Mouse (Mus musculus) ovary, adult 18-20 months (tissue): ENCODE results near the gene Fhad1.
"Not testable (repeated sequence)": the region's sequence is repeated elsewhere in the genome, so short reads cannot be mapped to it uniquely, and the experiment has no call there.

Source experiments
- DNase-seq: peaks from one replicate; pipeline ENCODE4 v3.0.0; 2022; ENCODE audit warnings: low spot score, mixed read lengths

Fhad1 gene

GRCm38 (mm10) chr4:142039662-142040353 lies 24.9 kb upstream of the Fhad1 start:
- DNase-seq = no peak

DNA sequence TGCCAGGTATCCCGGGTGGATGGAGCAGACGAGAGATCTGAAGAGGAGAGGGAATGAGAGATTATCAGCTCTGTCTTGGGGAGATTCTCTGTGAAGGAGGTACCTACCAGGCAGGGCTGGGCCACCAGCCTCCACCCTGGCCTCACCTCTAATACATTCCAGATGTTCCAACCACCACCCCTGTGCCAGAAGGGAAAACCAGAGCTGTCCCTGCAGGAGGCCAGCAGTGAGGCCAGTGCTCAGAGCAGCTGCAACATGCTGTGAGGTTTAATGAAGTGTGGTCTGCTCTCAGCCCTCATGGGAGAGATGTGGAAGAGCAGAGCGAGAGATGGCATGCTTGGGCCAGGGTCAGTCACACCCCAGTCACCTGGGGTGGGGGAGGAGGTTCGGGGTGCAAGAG lies 23.0 kb upstream of the Fhad1 start:
- no peak for DNase-seq

- DNase-seq = no peak
Measured at GRCm38 (mm10) chr4:142028533-142028932, 13.7 kb upstream of the Fhad1 start.

- no peak for DNase-seq
Measured at GRCm38 (mm10) chr4:142026965-142027364, 12.1 kb upstream of the Fhad1 start.

GRCm38 (mm10) chr4:142024536-142024935 lies 9.7 kb upstream of the Fhad1 start:
- DNase-seq = no peak

DNA sequence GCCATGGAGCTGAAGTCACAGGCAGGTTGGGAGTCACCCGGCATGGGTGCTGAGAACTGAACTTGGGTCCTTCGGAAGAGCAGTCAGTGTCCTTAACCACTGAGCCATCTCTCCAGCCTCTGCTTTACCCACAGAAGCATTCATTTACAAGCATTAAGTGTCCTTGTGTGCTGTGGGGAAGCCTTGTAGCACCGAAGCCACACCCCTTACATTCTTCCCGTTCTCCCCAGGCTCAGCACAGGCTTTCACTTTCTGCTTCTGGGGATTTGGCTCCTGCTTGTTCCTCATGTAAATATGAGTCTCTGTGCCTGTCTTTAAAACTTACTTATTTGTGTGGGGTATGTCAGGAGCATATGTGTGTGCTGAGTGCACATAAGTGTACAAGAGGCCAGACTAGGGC lies 8.3 kb upstream of the Fhad1 start:
- DNase-seq = no peak

GRCm38 (mm10) chr4:142017686-142018085 lies 2.8 kb upstream of the Fhad1 start:
- no peak for DNase-seq

DNA sequence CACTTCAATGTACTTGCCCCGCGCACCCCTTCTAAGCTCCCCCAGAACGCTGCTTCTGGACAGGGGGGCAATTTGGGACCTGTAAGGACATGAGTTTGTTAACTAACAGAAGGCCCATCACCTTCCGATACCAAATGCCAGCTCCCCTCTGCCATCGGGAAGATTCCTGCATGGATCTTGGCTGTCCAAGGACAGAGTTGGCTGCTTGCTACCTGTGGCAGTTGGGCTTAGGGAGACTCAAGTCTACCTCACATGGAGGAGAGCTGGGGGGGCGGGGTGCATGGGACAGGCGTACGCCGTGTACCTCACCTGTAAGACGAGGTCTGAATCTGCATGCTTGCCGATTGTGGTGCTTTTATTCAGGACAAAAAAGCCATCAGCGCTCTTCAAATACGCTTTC lies 3.6 kb downstream of the Fhad1 start:
- DNase-seq = no peak

- DNase-seq = no peak
Measured at GRCm38 (mm10) chr4:142010441-142010840, 4.4 kb downstream of the Fhad1 start.

DNA sequence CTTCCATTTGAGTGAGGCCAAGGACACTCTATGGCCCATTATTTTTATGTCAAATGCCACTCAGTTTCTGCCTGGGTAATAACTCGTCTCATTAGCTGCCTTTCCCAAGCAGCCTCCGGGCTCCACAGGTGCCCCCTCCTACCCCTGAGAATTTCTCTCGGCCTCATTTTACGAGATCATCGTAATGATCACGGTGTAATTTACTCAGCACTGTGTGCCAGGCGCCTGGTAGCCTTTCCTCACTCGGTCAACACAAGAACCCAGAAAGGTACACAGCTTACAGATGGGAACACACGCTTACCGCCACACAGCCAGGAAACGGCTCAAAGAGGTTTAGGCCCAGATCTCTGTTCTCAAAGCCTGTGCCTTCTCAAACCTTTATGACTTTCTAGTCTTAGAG lies 6.7 kb downstream of the Fhad1 start:
- DNase-seq = no peak

GRCm38 (mm10) chr4:142000581-142000980 lies 14.3 kb downstream of the Fhad1 start:
- DNase-seq = no peak

GRCm38 (mm10) chr4:141999494-142000074 lies 15.3 kb downstream of the Fhad1 start:
- DNase-seq = no peak

DNA sequence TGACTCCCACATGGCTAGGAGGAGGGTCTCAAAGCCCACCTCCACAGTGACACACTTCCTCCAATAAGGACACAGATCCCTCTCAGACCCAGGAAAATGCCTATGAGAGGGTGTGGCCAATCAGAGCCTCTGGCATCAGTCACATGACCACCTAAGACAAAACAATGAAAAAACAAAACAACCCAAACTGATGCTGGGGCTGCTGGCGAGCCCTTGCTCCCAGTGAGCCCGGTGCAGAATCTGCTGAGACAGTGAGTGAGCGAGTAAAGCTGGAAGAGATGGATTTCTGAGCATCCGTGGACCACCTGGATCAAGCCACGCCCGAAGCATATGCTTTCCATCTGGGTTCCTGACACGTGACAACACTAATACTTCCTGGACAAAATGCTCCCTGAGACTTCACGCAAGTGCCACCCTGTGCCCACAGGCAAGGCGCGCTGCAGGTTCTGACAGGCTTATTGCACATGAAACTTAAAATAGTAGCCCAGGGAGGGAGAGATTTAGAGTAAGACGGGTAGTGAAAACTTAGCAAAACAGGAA lies 16.5 kb downstream of the Fhad1 start:
- DNase-seq = no peak

DNA sequence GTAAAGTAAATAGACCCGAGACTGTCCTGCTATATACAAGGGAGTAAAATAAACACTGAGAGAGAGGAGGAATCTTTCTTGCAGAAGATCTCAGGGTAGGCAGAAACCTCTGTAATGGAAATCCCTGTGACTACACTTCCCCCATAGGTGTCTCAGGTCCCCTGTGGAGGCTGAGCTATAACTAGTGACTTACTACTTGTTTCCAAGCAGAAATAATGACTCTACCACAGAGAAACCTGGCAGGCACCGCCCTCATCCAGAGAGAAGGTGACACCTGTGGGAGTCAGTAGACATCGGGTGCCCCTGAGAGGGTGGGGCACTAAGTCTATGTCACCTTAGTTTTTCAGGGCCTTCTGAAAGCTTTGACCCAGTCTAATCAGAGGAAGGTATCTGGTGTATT lies 18.0 kb downstream of the Fhad1 start:
- no peak for DNase-seq

DNA sequence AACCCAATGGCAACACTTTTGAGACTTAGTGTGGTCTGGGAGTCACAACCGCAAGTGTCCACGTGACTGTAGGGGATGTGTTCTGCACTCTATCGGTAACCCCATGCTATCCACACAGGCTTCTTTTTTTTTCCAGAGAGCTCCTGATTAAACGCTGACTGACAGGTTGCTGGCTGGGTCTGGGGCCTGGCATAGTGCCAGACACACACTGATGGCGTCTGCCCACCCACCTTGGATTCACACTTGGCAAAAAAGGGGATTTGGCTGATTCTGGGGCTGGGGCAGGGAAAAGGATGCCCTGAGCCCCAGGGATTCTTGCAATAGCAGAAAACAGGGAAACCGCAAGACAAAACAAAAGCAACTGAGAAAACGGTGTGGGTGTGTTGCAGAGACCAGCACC lies 18.8 kb downstream of the Fhad1 start:
- DNase-seq = no peak

DNA sequence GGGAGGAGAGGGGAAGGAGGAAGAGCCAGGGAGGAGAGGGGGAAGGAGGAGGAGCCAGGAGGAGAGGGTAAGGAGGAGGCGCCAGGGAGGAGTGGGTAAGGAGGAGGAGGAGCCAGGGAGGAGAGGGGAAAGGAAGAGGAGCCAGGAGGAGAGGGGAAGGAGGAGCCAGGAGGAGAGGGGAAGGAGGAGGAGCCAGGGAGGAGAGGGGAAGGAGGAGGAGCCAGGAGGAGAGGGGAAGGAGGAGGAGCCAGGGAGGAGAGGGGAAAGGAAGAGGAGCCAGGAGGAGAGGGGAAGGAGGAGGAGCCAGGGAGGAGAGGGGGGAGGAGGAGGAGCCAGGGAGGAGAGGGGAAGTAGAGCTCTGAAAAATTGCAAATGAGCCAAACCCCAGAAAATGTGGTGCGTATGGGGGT lies 20.8 kb downstream of the Fhad1 start:
- DNase-seq = not testable (repeated sequence)

GRCm38 (mm10) chr4:141993347-141994061 lies 21.4 kb downstream of the Fhad1 start:
- no peak for DNase-seq

- DNase-seq = no peak
Measured at GRCm38 (mm10) chr4:141992530-141993204, 22.2 kb downstream of the Fhad1 start.

- no peak for DNase-seq
Measured at GRCm38 (mm10) chr4:141988178-141988577, 26.7 kb downstream of the Fhad1 start.

- no peak for DNase-seq
Measured at GRCm38 (mm10) chr4:141983689-141984088, 31.2 kb downstream of the Fhad1 start.

DNA sequence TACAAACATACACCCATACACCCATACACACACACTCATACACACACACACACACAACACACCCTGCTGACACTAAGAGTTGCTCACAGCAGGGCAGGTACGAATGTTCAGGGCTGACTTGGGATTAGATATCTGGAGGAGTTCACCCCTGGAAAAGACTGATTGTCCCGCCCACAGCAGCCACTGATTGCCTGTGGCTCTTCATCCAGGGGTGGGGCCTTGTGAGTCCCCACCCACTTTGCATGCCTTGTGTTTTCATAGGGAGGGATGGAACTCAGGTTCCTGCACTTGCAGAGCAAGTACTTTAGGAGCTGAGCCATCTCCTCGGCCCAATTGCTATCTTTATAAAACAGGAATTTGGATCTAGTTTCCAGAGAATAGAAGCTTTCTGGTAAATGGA lies 33.4 kb downstream of the Fhad1 start:
- no peak for DNase-seq

DNA sequence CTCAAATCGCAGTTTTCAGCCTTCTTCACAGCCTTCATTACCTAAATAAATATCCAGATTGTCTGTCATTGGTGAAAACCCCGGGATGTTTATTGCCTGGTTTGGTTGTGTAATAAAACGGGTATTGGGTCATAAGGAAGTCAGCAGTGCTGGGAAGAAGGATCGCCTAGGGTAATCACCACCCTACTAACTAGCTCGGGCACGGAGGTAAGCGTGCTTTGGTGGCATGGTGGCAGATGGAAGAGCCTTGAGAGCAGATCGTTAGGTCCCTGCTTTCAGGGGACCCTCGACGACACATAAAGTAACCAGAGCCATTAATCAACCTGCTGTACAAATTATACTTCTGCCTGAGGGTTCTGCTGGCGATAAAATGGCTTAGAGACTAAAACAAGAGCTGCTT lies 36.3 kb downstream of the Fhad1 start:
- no peak for DNase-seq

DNA sequence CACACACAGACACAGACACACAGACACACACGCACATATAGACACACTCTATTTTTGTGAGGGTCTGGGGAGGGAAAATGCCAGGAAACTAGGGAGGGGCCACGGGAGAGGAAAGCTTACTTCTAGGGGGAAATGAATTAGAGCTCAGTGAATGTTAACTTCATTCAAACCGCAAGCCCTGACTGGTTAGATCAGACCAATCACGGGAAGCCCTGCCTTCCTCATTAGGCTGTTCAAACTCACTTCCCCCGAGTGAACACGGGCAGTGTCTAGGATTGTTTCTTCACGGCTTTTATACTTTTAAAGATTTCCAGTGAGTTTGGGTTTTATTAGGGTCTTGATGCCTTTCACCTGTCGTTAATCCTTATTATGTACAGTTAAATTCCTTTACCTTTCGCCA lies 37.5 kb downstream of the Fhad1 start:
- no peak for DNase-seq
